Mouse (Mus musculus) layer of hippocampus, postnatal 10 days (tissue): ENCODE measurements at regions not wholly inside any gene's neighbourhood (a gene's known extent, or its start where the extent isn't known, plus 50 kb on each side); places are given as distances from the start of the nearest gene placed in this dataset.
A peak's percentile ranks its signal among the peaks of the same experiment; 100 is the strongest.

Experiments used
- DNase-seq, 2 experiments: peaks; one replicate each; pipeline ENCODE4 v3.0.0; 2021; ENCODE audit warnings: low spot score in 2 of 2

DNA sequence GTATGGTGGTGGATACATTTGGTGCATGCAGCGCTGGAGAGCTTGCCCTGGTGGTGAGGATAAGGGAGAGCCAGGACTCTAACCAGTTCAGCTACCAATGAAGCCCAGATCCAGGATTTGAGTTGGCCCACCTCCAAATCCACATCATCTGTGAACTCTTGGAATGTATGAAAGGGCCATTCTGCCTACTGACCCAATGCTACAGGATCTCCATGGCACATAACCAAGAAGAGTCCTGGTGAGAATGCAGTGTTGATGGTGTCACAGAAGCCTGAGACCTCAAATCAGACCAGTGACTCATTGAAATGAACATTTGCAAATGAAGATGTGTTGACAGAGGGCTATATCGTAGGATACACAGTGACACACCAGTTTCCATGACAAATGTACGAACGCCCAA lies 121.0 kb upstream of the Slitrk5 start:
- no peak for DNase-seq

DNA sequence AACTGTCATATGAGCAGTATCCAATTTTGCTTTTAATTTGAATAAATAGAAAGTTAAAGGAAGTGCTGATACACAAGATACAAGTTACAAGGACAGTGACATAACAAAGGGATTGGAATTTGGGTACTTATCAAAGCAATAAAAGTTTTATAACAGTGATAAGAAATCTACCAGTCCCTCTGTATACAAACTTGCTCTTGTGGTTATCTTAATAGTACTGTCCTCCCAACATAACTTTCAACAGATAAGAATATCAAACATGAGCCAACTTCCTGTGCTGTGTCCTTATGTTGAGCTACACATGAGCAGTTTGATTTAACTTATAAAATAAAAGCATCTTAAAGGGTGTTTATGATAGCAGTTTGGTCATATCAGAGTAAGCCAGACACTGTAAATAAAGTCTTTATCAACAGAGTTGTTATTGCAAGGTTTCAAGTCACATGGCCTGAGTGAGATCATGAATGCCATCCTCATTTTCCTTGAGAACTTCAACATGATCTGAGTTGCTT lies 105.5 kb upstream of the Slitrk5 start:
- no peak for DNase-seq

DNA sequence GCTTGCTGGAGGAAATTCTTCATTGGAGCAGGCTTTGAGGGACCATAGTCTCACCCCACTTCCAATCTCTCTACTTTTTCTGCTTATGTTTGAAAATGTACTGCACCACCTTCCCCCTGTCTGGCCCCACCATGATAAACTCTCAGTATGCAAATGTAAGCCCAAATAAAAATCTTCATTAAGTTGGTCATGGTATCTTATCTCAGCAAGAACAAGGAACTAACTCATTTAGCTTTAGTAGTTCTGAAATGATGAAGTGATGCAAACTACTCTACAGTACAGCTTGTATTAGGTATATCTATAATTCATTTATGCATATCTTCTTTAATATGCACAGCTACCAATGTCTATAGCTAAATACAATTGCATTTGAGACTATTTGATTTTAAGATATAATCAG lies 97.4 kb upstream of the Slitrk5 start:
- no peak for DNase-seq

DNA sequence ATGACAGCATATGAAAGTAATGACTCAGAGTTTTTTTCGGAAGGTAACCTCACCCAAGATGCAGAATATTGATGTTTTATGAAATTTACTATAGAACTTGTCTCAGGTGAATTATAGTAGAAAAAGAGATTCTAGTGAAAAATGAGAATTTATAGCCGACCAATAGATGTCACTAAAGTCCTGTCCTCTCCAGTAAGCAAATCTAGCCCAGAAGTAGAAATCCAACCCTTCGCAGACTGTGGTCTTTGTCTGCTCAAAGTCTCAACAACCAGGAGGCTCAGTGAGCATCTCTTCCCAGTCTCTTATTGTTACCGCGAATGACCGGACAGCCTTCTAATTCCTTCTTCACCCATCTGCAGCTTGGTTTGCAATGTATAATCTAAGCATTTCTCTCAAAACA lies 91.8 kb upstream of the Slitrk5 start:
- peak in 1 of 2 experiments; percentile 20 for DNase-seq

DNA sequence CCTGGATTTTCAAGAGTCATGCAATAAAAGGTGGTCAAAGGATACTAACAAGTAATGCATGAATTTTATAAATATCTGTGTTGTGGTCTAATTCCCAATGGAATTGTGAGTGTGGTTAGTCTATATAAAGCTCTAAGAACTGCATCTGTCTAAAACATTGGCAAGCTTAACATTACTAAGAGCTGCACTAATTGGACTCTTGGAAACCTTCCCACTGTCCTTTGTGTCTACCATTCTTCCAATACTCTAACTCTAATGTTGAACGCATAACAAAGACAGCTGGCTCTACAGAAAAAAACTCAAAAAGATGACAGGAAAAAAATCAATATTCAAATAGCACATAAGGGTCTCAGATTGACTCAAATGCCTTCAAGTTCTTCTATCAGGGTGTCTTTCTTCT lies 58.1 kb upstream of the Slitrk5 start:
- no peak for DNase-seq

DNA sequence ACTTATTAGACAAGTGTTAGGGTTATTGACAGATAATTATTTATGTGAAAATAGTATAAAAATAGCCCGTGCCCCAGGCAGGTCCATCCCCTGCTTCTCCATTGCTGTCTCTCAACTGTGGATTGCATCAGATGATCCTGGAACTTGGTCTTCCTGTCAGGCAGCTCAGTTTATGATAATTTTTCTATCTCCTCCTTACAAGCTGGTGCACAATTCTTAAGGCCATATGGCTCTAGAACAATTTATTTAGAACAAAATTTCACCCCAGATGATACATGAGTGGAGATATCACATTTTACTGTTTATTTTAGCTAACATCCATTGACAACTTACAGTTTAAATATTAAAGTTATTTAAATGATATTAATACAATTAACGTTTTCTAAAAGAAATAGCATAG lies 54.1 kb upstream of the Slitrk5 start:
- DNase-seq, result no peak
